Mouse (Mus musculus) E14TG2a.4 (cell line): ENCODE data around the gene Ebf1.

ENCODE experiments used
- CTCF ChIP-seq: conservative IDR thresholded peaks from 2 replicates; pipeline ENCODE4 v1.5.1; 2014; ENCODE audit warnings: low read length
- NANOG ChIP-seq: IDR thresholded peaks from 2 replicates; pipeline ENCODE4 v1.6.1; 2014; ENCODE audit warnings: borderline replicate concordance, low read length, mixed read lengths
- POU5F1 ChIP-seq: IDR thresholded peaks from 2 replicates; pipeline ENCODE4 v1.6.1; 2014; ENCODE audit warnings: low read length, borderline replicate concordance

GRCm38 (mm10) chr11:44887691-44888090 is 270.6 kb downstream of the Ebf1 start:
- TF ChIP-seq CTCF = no peak
- no peak for TF ChIP-seq POU5F1
- no peak for TF ChIP-seq NANOG
